Mouse (Mus musculus) monocyte, adult 5-6 weeks (primary cell): ENCODE results near the gene Mob3b. TPM values are rescaled to one million over a fixed set of nuclear protein-coding genes. Genes with fewer than 3 reads are reported as not detected.
"Not testable (repeated sequence)": the region's sequence is repeated elsewhere in the genome, so short reads cannot be mapped to it uniquely, and the experiment has no call there.

Source experiments
- ATAC-seq: fragments of 153-309, 156-312 bp; replicated peaks from 2 replicates; pipeline ENCODE4 v1.8.0; 2017; ENCODE audit warnings: mild to moderate bottlenecking; ENCODE audit not compliant: low TSS enrichment, insufficient number of reproducible peaks, severe bottlenecking, poor library complexity, low FRiP score
- total RNA-seq: library from RNA; stranded (forward); fragments of 200-1000, 200-491, 200-594 nt; gene quantifications from 3 replicates; pipeline ENCODE4 v1.2.3, GENCODE M21; 2017

Mob3b gene
- total RNA-seq, 1 experiment from 2014 or later: 14.8 TPM

GRCm38 (mm10) chr4:34953716-34954115, 203.6 kb downstream of the Mob3b start:
- no peak for ATAC-seq

- ATAC-seq: no peak
Measured at GRCm38 (mm10) chr4:34947181-34947580, 210.1 kb downstream of the Mob3b start.

GRCm38 (mm10) chr4:34941046-34941445, 216.2 kb downstream of the Mob3b start:
- ATAC-seq: no peak

GRCm38 (mm10) chr4:34928386-34928785, 228.9 kb downstream of the Mob3b start:
- ATAC-seq: not testable (repeated sequence)

- no peak for ATAC-seq
Measured at GRCm38 (mm10) chr4:34922177-34922870, 235.0 kb downstream of the Mob3b start.

- ATAC-seq: no peak
Measured at GRCm38 (mm10) chr4:34917400-34917799, 239.9 kb downstream of the Mob3b start.

- no peak for ATAC-seq
Measured at GRCm38 (mm10) chr4:34912171-34912570, 245.1 kb downstream of the Mob3b start.

GRCm38 (mm10) chr4:34911401-34911800, 245.9 kb downstream of the Mob3b start:
- ATAC-seq: no peak

- ATAC-seq: no peak
Measured at GRCm38 (mm10) chr4:34908127-34908526, 249.2 kb downstream of the Mob3b start.

GRCm38 (mm10) chr4:34907026-34907425, 250.3 kb downstream of the Mob3b start:
- ATAC-seq: no peak

- no peak for ATAC-seq
Measured at GRCm38 (mm10) chr4:34906151-34906550, 251.1 kb downstream of the Mob3b start.

GRCm38 (mm10) chr4:34905396-34905795, 251.9 kb downstream of the Mob3b start:
- ATAC-seq: no peak

- ATAC-seq: not testable (repeated sequence)
Measured at GRCm38 (mm10) chr4:34901582-34901981, 255.7 kb downstream of the Mob3b start.

GRCm38 (mm10) chr4:34901166-34901565, 256.1 kb downstream of the Mob3b start:
- ATAC-seq: no peak

- no peak for ATAC-seq
Measured at GRCm38 (mm10) chr4:34900155-34900554, 257.1 kb downstream of the Mob3b start.

GRCm38 (mm10) chr4:34899322-34899721, 258.0 kb downstream of the Mob3b start:
- ATAC-seq: no peak

Other genes with a start within 250 kb of the Mob3b start
- gene Ifnk, start 5.4 kb downstream of the Mob3b start, total RNA-seq: 2.0 TPM in 1 of 3 replicates, not detected in the others
- 30.2 to 61.0 TPM (median 53.0 TPM) in 3 replicates for gene C9orf72, start 68.7 kb upstream of the Mob3b start, total RNA-seq